Mouse (Mus musculus) stomach, postnatal 0 days (tissue): Measurements from ENCODE around the gene Cdca7l. TPM values are rescaled to one million over a fixed set of nuclear protein-coding genes. Genes with fewer than 3 reads are reported as not detected.

Experiments used
- ATAC-seq: fragments of 200-750 bp; cut with Nextera tagmentation; 2 replicates; pipeline ENCODE4 v1.8.0; 2017; ENCODE audit not compliant: low FRiP score, low TSS enrichment
- DNase-seq: peaks from one replicate; pipeline ENCODE4 v3.0.0-alpha.2; 2016; ENCODE audit warnings: low spot score
- H3K27ac ChIP-seq: fragments of 300-500 bp; sonication (generic); replicated peaks from 2 replicates; pipeline ENCODE4 v1.5.1; 2014; ENCODE audit warnings: mild to moderate bottlenecking, control low read depth
- H3K27me3 ChIP-seq: fragments of 300-500 bp; sonication (generic); 2 replicates; pipeline ENCODE4 v1.6.1; 2014; ENCODE audit warnings: low read length; ENCODE audit not compliant: control insufficient read depth, insufficient read depth
- H3K36me3 ChIP-seq: fragments of 300-500 bp; sonication (generic); 2 replicates; pipeline ENCODE4 v1.6.1; 2014; ENCODE audit warnings: low read length, mixed read lengths; ENCODE audit not compliant: control insufficient read depth, insufficient read depth
- H3K4me1 ChIP-seq: fragments of 300-500 bp; sonication (generic); replicated peaks from 2 replicates; pipeline ENCODE4 v1.6.1; 2014; ENCODE audit warnings: antibody characterized with exemption; ENCODE audit not compliant: control insufficient read depth, insufficient read depth
- H3K4me2 ChIP-seq: fragments of 300-500 bp; sonication (generic); replicated peaks from 2 replicates; pipeline ENCODE4 v1.6.1; 2014; ENCODE audit warnings: low read depth, mild to moderate bottlenecking, control low read depth, moderate library complexity
- H3K4me3 ChIP-seq: fragments of 300-500 bp; sonication (generic); 2 replicates; pipeline ENCODE4 v1.5.1; 2014; ENCODE audit warnings: low read depth, low read length, control low read depth
- H3K9ac ChIP-seq: fragments of 300-500 bp; sonication (generic); 2 replicates; pipeline ENCODE4 v1.6.1; 2014; ENCODE audit warnings: mild to moderate bottlenecking, low read length, control low read depth, mixed read lengths
- H3K9me3 ChIP-seq: fragments of 300-500 bp; sonication (generic); 2 replicates; pipeline ENCODE4 v1.6.1; 2016; ENCODE audit warnings: low read length; ENCODE audit not compliant: control insufficient read depth
- CTCF ChIP-seq: IDR thresholded peaks from 2 replicates; pipeline ENCODE4 v1.5.1; 2016; ENCODE audit warnings: antibody characterized with exemption, low read depth, mild to moderate bottlenecking, moderate library complexity
- EP300 ChIP-seq: optimal IDR thresholded peaks from 2 replicates; pipeline ENCODE3; 2016; ENCODE audit warnings: antibody characterized with exemption
- WGBS: fragments of 180-500 bp; shearing (Covaris S2); extraction: QIAGEN DNeasy Blood & Tissue Kit; methylation state at CpG from one replicate; pipeline ENCODE4 v1.1.7; 2014; 5-methylcytosine and 5-hydroxymethylcytosine counted together
- polyA plus RNA-seq: library from polyadenylated mRNA; unstranded; fragments of >200 nt; fragmentation: Nextera tagmentation; extraction: Ambion mirVana; gene quantifications from 2 replicates; pipeline ENCODE4 v1.2.1, GENCODE M21; 2015

The Cdca7l gene
- polyA plus RNA-seq, 1 experiment from 2014 or later = 15.1 TPM

- Histone ChIP-seq H3K36me3 (no peaks in the 10 kb centered on the region), H3K27me3 (no peaks in the 10 kb centered on the region), H3K9ac (no peak overlapping the region), H3K4me1 (no peaks in the 10 kb centered on the region), H3K9me3 (no peaks in the 10 kb centered on the region), H3K27ac (no peak overlapping the region), H3K4me3 (no peak overlapping the region), H3K4me2 (no peak overlapping the region)
- TF ChIP-seq CTCF (no peak), EP300 (no peak)
- no peak for DNase-seq
- WGBS = 62% methylated on average over 12 of the region's 12 CpGs
- ATAC-seq = no peak
Measured at GRCm38 (mm10) chr12:117806007-117806451, 1.9 kb downstream of the Cdca7l start.

- Histone ChIP-seq H3K9me3 (no peaks in the 10 kb centered on the region), H3K4me1 (no peaks in the 10 kb centered on the region), H3K27ac (no peak overlapping the region), H3K4me3 (no peak overlapping the region), H3K9ac (no peak overlapping the region), H3K4me2 (no peak overlapping the region), H3K36me3 (no peaks in the 10 kb centered on the region), H3K27me3 (no peaks in the 10 kb centered on the region)
- WGBS = 89% methylated on average over 4 of the region's 4 CpGs
- no peak for DNase-seq
- no peak for TF ChIP-seq CTCF
- no peak for TF ChIP-seq EP300
- no peak for ATAC-seq
Measured at GRCm38 (mm10) chr12:117806470-117806869, 2.4 kb downstream of the Cdca7l start.

DNA sequence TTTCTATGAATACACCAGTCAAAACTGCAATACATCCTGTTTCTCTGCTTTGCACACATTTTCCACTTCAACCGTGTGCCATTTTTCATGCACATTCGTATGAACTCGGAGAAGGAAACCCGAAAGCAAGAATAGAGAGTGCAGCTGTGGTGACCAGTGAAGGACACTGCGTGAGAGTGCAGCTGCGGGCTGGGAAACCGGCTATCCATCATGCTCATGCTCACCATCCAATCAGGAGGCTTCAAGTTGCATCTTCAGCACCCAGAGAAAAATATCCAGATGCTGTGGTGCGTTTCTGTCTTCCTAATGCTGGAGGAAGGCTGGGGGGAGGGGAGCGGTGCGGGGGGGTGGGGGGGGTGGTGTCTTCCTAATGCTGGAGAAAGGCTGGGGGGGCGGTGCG is 3.5 kb downstream of the Cdca7l start:
- Histone ChIP-seq H3K4me1 (no peaks in the 10 kb centered on the region), H3K27me3 (no peaks in the 10 kb centered on the region), H3K9ac (no peak overlapping the region), H3K9me3 (no peaks in the 10 kb centered on the region), H3K4me3 (no peak overlapping the region), H3K27ac (no peak overlapping the region), H3K36me3 (no peaks in the 10 kb centered on the region), H3K4me2 (no peak overlapping the region)
- ATAC-seq = no peak
- TF ChIP-seq EP300 (no peak), CTCF (no peak)
- 25% methylated on average over 10 of the region's 12 CpGs for WGBS
- no peak for DNase-seq

GRCm38 (mm10) chr12:117808355-117809326 is 4.6 kb downstream of the Cdca7l start:
- H3K9me3 ChIP-seq = no peaks in the 10 kb centered on the region
- no peak overlapping the region for H3K4me3 ChIP-seq
- no peaks in the 10 kb centered on the region for H3K4me1 ChIP-seq
- ATAC-seq (no peak), DNase-seq (no peak)
- 55% methylated on average over 17 of the region's 17 CpGs for WGBS
- no peaks in the 10 kb centered on the region for H3K36me3 ChIP-seq
- TF ChIP-seq CTCF (no peak), EP300 (no peak)
- no peak overlapping the region for H3K9ac ChIP-seq
- H3K27ac ChIP-seq = no peak overlapping the region
- no peaks in the 10 kb centered on the region for H3K27me3 ChIP-seq
- 0 out of 2 replicates have a peak overlapping the region, but pooled peaks have one; percentile 5 for H3K4me2 ChIP-seq

- H3K9ac ChIP-seq = no peak overlapping the region
- TF ChIP-seq CTCF (no peak), EP300 (no peak)
- no peaks in the 10 kb centered on the region for H3K27me3 ChIP-seq
- DNase-seq (no peak), ATAC-seq (no peak)
- H3K36me3 ChIP-seq = no peaks in the 10 kb centered on the region
- H3K4me2 ChIP-seq = no peak overlapping the region
- no peak overlapping the region for H3K27ac ChIP-seq
- WGBS = 42% methylated on average over 10 of the region's 10 CpGs
- H3K4me3 ChIP-seq = no peak overlapping the region
- H3K4me1 ChIP-seq = no peaks in the 10 kb centered on the region
- no peaks in the 10 kb centered on the region for H3K9me3 ChIP-seq
Measured at GRCm38 (mm10) chr12:117809327-117810017, 5.4 kb downstream of the Cdca7l start.
